23 mouse cellular contexts compared by ENCODE assay signal in genomic region chr3:63504433-63504832, GRCm38 (mm10). TPM values are rescaled to one million over a fixed set of nuclear protein-coding genes. Genes with fewer than 3 reads are reported as not detected.
DNase-seq lines count a peak whose midpoint lies in the region; ATAC-seq lines count a peak whose summit lies in the region.
"Had no signal": no experiment of that assay in that cellular context is flagged by ENCODE, and none has a peak within 500 bp of the region (broad histone marks: within the 10 kb centered on the region; RNA-seq: fewer than 3 reads in every experiment).

No protein-coding gene starts in this region.

- intact Hi-C loops in left cerebral cortex, postnatal 4 days (cut with DNase I), result no loop called here

- peak; percentile 86 for ATAC-seq in frontal cortex, adult (ENCODE audit: low TSS enrichment)
- ATAC-seq: activated CD4-positive, CD25-positive, alpha-beta regulatory T cell, adult 4 months; forebrain, embryonic 13.5 days; forebrain, embryonic 16.5 days; hindbrain, postnatal 0 days had no signal

- no peak for DNase-seq in frontal cortex, postnatal 10 days (ENCODE audit: low spot score in 2 of 2)
- DNase-seq in left cerebral cortex, adult 11 months (ENCODE audit: low spot score), result peak; percentile 9
- no peak for DNase-seq in left cerebral cortex, postnatal 4 days
- DNase-seq in right cerebral cortex, adult 2 months (ENCODE audit: low spot score in 2 of 2), result peak; percentile 4 to 6
- DNase-seq in right cerebral cortex, postnatal 25 days, result no peak
- no peak for DNase-seq in spleen, adult 12 weeks (ENCODE audit: low spot score)
- DNase-seq: adrenal gland, adult 8-10 months; adrenal gland, postnatal 25 days; cerebellum, adult 18-20 months; cerebellum, adult 9-10 months; cerebellum, postnatal 14 days; gastrocnemius, postnatal 10 days; gastrocnemius, postnatal 36 days; heart, adult 2 months; heart, postnatal 14 days; heart, postnatal 4 days had no signal

RNA-seq across cellular contexts. Expression of gene Gm34302, which starts 20.8 kb away (rescaled TPM):
- total RNA-seq in left cerebral cortex, postnatal 4 days (2021), result not detected
- total RNA-seq: adrenal gland, adult 8-10 months; adrenal gland, postnatal 25 days; ES-E14; granulocyte monocyte progenitor cell, adult 5-6 weeks; hindbrain, postnatal 0 days had no signal

Comparison
In these comparisons a context has a peak if more than half of its experiments do, and no peak if none do; other contexts are left out.
1. DNase-seq: peak in left cerebral cortex, adult 11 months (single experiment) and right cerebral cortex, adult 2 months (2 of 2); none in frontal cortex, postnatal 10 days (0 of 2), left cerebral cortex, postnatal 4 days (single experiment), right cerebral cortex, postnatal 25 days (single experiment) and spleen, adult 12 weeks (single experiment).